Mouse (Mus musculus): ENCODE data around the gene Csnk1d. TPM values are rescaled to one million over a fixed set of nuclear protein-coding genes. Genes with fewer than 3 reads are reported as not detected.

The Csnk1d gene
- total RNA-seq, 1 experiment: 60.7 TPM

- in situ Hi-C loops (cut with MboI; ENCODE audit: low sequenced_read_pairs in 2 of 2, unreplicated experiment in 2 of 2): no loop called here
- H3K36me3 ChIP-seq (ENCODE audit: control insufficient read depth, insufficient read depth, low read length, poor library complexity, severe bottlenecking): peaks cover 67% of the 10 kb centered on the region
- H3K9me3 ChIP-seq (ENCODE audit: control insufficient read depth, insufficient read depth, low read depth, low read length): no peaks in the 10 kb centered on the region
These were observed 21.4 kb downstream of the Csnk1d start for GRCm38 (mm10) chr11:120969742-120970141.

GRCm38 (mm10) chr11:120965587-120965986, 25.5 kb downstream of the Csnk1d start:
- Histone ChIP-seq H3K27ac (ENCODE audit: insufficient read depth, low read depth, low read length, poor library complexity, severe bottlenecking) (no peak overlapping the region), H3K4me1 (ENCODE audit: control insufficient read depth in 2 of 2, insufficient read depth in 2 of 2, low read length in 2 of 2, poor library complexity in 1 of 2) (peaks cover 11 to 15% of the 10 kb centered on the region in 2 experiments), H3K9me3 (ENCODE audit: control insufficient read depth, insufficient read depth, low read depth, low read length) (no peaks in the 10 kb centered on the region), H3K4me3 (ENCODE audit: insufficient read depth in 1 of 2, low read depth in 1 of 2, low read length in 2 of 2, poor library complexity in 1 of 2, severe bottlenecking in 1 of 2) (no peak overlapping the region), H3K36me3 (ENCODE audit: control insufficient read depth, insufficient read depth, low read length, poor library complexity, severe bottlenecking) (peaks cover 60% of the 10 kb centered on the region), H3K9ac (ENCODE audit: insufficient read depth, low read depth, low read length, poor library complexity, severe bottlenecking) (no peak overlapping the region)
- no peak for DNase-seq (ENCODE audit: low read depth, low spot score)
- in situ Hi-C loops (cut with MboI; ENCODE audit: low sequenced_read_pairs in 2 of 2, unreplicated experiment in 2 of 2): no loop called here
- no peak for TF ChIP-seq MAFK (IDR thresholded peaks at IDR 0.05; ENCODE audit: insufficient read depth, low read depth, low read length)
- no peak for TF ChIP-seq CHD2 (IDR thresholded peaks at IDR 0.05; ENCODE audit: low read depth, low read length)
- no peak for TF ChIP-seq ZNF384 (IDR thresholded peaks at IDR 0.05; ENCODE audit: low read depth, low read length)
- TF ChIP-seq ZC3H11A (IDR thresholded peaks at IDR 0.05; ENCODE audit: borderline replicate concordance, low read depth, low read length): no peak
- TF ChIP-seq HCFC1 (IDR thresholded peaks at IDR 0.05; ENCODE audit: borderline replicate concordance, insufficient read depth, low read length): no peak

More at GRCm38 (mm10) chr11:120969742-120970141, 21.4 kb downstream of the Csnk1d start:
- no peak overlapping the region for H3K4me3 ChIP-seq (ENCODE audit: insufficient read depth in 1 of 2, low read depth in 1 of 2, low read length in 2 of 2, poor library complexity in 1 of 2, severe bottlenecking in 1 of 2)
- peaks cover 8 to 10% of the 10 kb centered on the region in 2 experiments for H3K4me1 ChIP-seq (ENCODE audit: control insufficient read depth in 2 of 2, insufficient read depth in 2 of 2, low read length in 2 of 2, poor library complexity in 1 of 2)
- no peak overlapping the region for H3K9ac ChIP-seq (ENCODE audit: insufficient read depth, low read depth, low read length, poor library complexity, severe bottlenecking)
- TF ChIP-seq CHD2 (IDR thresholded peaks at IDR 0.05; ENCODE audit: low read depth, low read length) (no peak), HCFC1 (IDR thresholded peaks at IDR 0.05; ENCODE audit: borderline replicate concordance, insufficient read depth, low read length) (no peak), ZC3H11A (IDR thresholded peaks at IDR 0.05; ENCODE audit: borderline replicate concordance, low read depth, low read length) (no peak), ZNF384 (IDR thresholded peaks at IDR 0.05; ENCODE audit: low read depth, low read length) (no peak), MAFK (IDR thresholded peaks at IDR 0.05; ENCODE audit: insufficient read depth, low read depth, low read length) (no peak)
- DNase-seq (ENCODE audit: low read depth, low spot score): no peak
- no peak overlapping the region for H3K27ac ChIP-seq (ENCODE audit: insufficient read depth, low read depth, low read length, poor library complexity, severe bottlenecking)

GRCm38 (mm10) chr11:120964195-120965157, 26.7 kb downstream of the Csnk1d start:
- H3K4me1 ChIP-seq (ENCODE audit: control insufficient read depth in 2 of 2, insufficient read depth in 2 of 2, low read length in 2 of 2, poor library complexity in 1 of 2): peaks cover 11 to 16% of the 10 kb centered on the region in 2 experiments
- no peak for TF ChIP-seq ZNF384 (IDR thresholded peaks at IDR 0.05; ENCODE audit: low read depth, low read length)
- TF ChIP-seq HCFC1 (IDR thresholded peaks at IDR 0.05; ENCODE audit: borderline replicate concordance, insufficient read depth, low read length): no peak
- TF ChIP-seq ZC3H11A (IDR thresholded peaks at IDR 0.05; ENCODE audit: borderline replicate concordance, low read depth, low read length): no peak
- TF ChIP-seq CHD2 (IDR thresholded peaks at IDR 0.05; ENCODE audit: low read depth, low read length): no peak
- TF ChIP-seq MAFK (IDR thresholded peaks at IDR 0.05; ENCODE audit: insufficient read depth, low read depth, low read length): no peak
- H3K9ac ChIP-seq (ENCODE audit: insufficient read depth, low read depth, low read length, poor library complexity, severe bottlenecking): no peak overlapping the region
- no peak for DNase-seq (ENCODE audit: low read depth, low spot score)
- no peaks in the 10 kb centered on the region for H3K9me3 ChIP-seq (ENCODE audit: control insufficient read depth, insufficient read depth, low read depth, low read length)
- H3K4me3 ChIP-seq (ENCODE audit: insufficient read depth in 1 of 2, low read depth in 1 of 2, low read length in 2 of 2, poor library complexity in 1 of 2, severe bottlenecking in 1 of 2): no peak overlapping the region
- H3K36me3 ChIP-seq (ENCODE audit: control insufficient read depth, insufficient read depth, low read length, poor library complexity, severe bottlenecking): peaks cover 54% of the 10 kb centered on the region
- H3K27ac ChIP-seq (ENCODE audit: insufficient read depth, low read depth, low read length, poor library complexity, severe bottlenecking): no peak overlapping the region
- in situ Hi-C loops (cut with MboI; ENCODE audit: low sequenced_read_pairs in 2 of 2, unreplicated experiment in 2 of 2): no loop called here

- no peak overlapping the region for H3K4me3 ChIP-seq (ENCODE audit: insufficient read depth in 1 of 2, low read depth in 1 of 2, low read length in 2 of 2, poor library complexity in 1 of 2, severe bottlenecking in 1 of 2)
- in situ Hi-C loops (cut with MboI; ENCODE audit: low sequenced_read_pairs in 2 of 2, unreplicated experiment in 2 of 2): no loop called here
- DNase-seq (ENCODE audit: low read depth, low spot score): no peak
- no peak overlapping the region for H3K27ac ChIP-seq (ENCODE audit: insufficient read depth, low read depth, low read length, poor library complexity, severe bottlenecking)
- no peaks in the 10 kb centered on the region for H3K9me3 ChIP-seq (ENCODE audit: control insufficient read depth, insufficient read depth, low read depth, low read length)
- no peak overlapping the region for H3K9ac ChIP-seq (ENCODE audit: insufficient read depth, low read depth, low read length, poor library complexity, severe bottlenecking)
- H3K36me3 ChIP-seq (ENCODE audit: control insufficient read depth, insufficient read depth, low read length, poor library complexity, severe bottlenecking): peaks cover 57% of the 10 kb centered on the region
- H3K4me1 ChIP-seq (ENCODE audit: control insufficient read depth in 2 of 2, insufficient read depth in 2 of 2, low read length in 2 of 2, poor library complexity in 1 of 2): peaks cover 12 to 26% of the 10 kb centered on the region in 2 experiments
- no peak for TF ChIP-seq ZC3H11A (IDR thresholded peaks at IDR 0.05; ENCODE audit: borderline replicate concordance, low read depth, low read length)
- TF ChIP-seq MAFK (IDR thresholded peaks at IDR 0.05; ENCODE audit: insufficient read depth, low read depth, low read length): no peak
These were observed 28.2 kb downstream of the Csnk1d start for GRCm38 (mm10) chr11:120962909-120963308.
